Mouse (Mus musculus) neutrophil, adult 5-6 weeks (primary cell): Measurements from ENCODE around the gene Elovl7. TPM values are rescaled to one million over a fixed set of nuclear protein-coding genes. Genes with fewer than 3 reads are reported as not detected.

ENCODE experiments used
- ATAC-seq: fragments of 151-379, 151-347 bp; 2 replicates; pipeline ENCODE4 v1.8.0; 2017; ENCODE audit warnings: mild to moderate bottlenecking, moderate TSS enrichment; ENCODE audit not compliant: insufficient number of reproducible peaks, poor library complexity, low FRiP score, severe bottlenecking; ENCODE audit errors: extremely low read depth
- total RNA-seq: library from RNA; stranded (forward); fragments of 200-1000 nt; gene quantifications from 2 replicates; pipeline ENCODE4 v1.2.3, GENCODE M21; 2017

Elovl7 gene
- total RNA-seq: 1.7 and 3.3 TPM in 2 replicates

GRCm38 (mm10) chr13:108214081-108214484 is at the start of gene Elovl7:
Gene Elovl7, plus strand, starts transcription at chr13:108214404.
- ATAC-seq: peak; percentile 71

GRCm38 (mm10) chr13:108164621-108165020 is 49.6 kb upstream of the Elovl7 start:
- ATAC-seq: no peak

GRCm38 (mm10) chr13:108170002-108170401 is 44.2 kb upstream of the Elovl7 start:
- ATAC-seq: no peak

- no peak for ATAC-seq
Measured at GRCm38 (mm10) chr13:108170511-108170910, 43.7 kb upstream of the Elovl7 start.

GRCm38 (mm10) chr13:108179618-108180017 is 34.6 kb upstream of the Elovl7 start:
- ATAC-seq: no peak

- ATAC-seq: no peak
Measured at GRCm38 (mm10) chr13:108180821-108181220, 33.4 kb upstream of the Elovl7 start.

GRCm38 (mm10) chr13:108184743-108185255 is 29.4 kb upstream of the Elovl7 start:
- no peak for ATAC-seq

- no peak for ATAC-seq
Measured at GRCm38 (mm10) chr13:108185530-108185929, 28.7 kb upstream of the Elovl7 start.

GRCm38 (mm10) chr13:108187994-108188393 is 26.2 kb upstream of the Elovl7 start:
- no peak for ATAC-seq

- peak; percentile 85 for ATAC-seq
Measured at GRCm38 (mm10) chr13:108191074-108191720, 23.0 kb upstream of the Elovl7 start.

GRCm38 (mm10) chr13:108195474-108195873 is 18.7 kb upstream of the Elovl7 start:
- ATAC-seq: no peak

GRCm38 (mm10) chr13:108204857-108205256 is 9.3 kb upstream of the Elovl7 start:
- ATAC-seq: no peak

GRCm38 (mm10) chr13:108207447-108207846 is 6.8 kb upstream of the Elovl7 start:
- no peak for ATAC-seq

- no peak for ATAC-seq
Measured at GRCm38 (mm10) chr13:108208090-108208489, 6.1 kb upstream of the Elovl7 start.

GRCm38 (mm10) chr13:108210960-108211359 is 3.2 kb upstream of the Elovl7 start:
- no peak for ATAC-seq

- ATAC-seq: no peak
Measured at GRCm38 (mm10) chr13:108212397-108213018, 1.7 kb upstream of the Elovl7 start.

- peak; percentile 23; the same call in 1 of the 2 replicates for ATAC-seq
Measured at GRCm38 (mm10) chr13:108214485-108215107, 392 bp downstream of the Elovl7 start.

GRCm38 (mm10) chr13:108215231-108215780 is 1.1 kb downstream of the Elovl7 start:
- ATAC-seq: no peak

GRCm38 (mm10) chr13:108219773-108220172 is 5.6 kb downstream of the Elovl7 start:
- ATAC-seq: no peak

GRCm38 (mm10) chr13:108229191-108229590 is 15.0 kb downstream of the Elovl7 start:
- ATAC-seq: peak; percentile 44; the same call in 1 of the 2 replicates
